Mouse (Mus musculus) kidney, adult 8-10 months (tissue): ENCODE measurements around the gene Setd5.

ENCODE experiments used
- DNase-seq, 2 experiments: peaks; one replicate each; pipeline ENCODE4 v3.0.0; 2022

Gene Setd5

GRCm38 (mm10) chr6:113060892-113061563 lies 16.1 kb upstream of the Setd5 start:
- no peak for DNase-seq

- peak; percentile 72 to 91 for DNase-seq
Measured at GRCm38 (mm10) chr6:113062253-113062652, 14.9 kb upstream of the Setd5 start.

- no peak for DNase-seq
Measured at GRCm38 (mm10) chr6:113063363-113063762, 13.8 kb upstream of the Setd5 start.

DNA sequence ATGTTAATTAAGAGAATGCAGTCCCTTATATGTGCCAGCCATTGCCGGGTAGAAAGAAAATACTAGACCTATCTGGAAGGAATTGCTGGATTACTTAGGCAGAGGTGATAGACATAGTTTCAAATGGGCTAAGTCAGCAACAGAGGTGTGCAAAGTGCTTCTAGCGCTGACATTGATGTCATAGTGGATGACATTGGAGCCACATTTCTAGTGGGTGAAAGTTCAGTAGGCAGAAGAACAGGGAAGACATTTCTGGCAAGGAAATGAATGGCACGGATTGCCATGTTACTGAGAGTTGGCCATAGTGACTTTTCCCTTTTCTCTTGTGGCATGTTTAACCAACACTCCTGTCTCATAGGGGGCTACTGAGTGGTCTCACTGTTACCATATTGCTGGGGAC lies 12.0 kb upstream of the Setd5 start:
- peak in 1 of 2 experiments; percentile 35 for DNase-seq

DNA sequence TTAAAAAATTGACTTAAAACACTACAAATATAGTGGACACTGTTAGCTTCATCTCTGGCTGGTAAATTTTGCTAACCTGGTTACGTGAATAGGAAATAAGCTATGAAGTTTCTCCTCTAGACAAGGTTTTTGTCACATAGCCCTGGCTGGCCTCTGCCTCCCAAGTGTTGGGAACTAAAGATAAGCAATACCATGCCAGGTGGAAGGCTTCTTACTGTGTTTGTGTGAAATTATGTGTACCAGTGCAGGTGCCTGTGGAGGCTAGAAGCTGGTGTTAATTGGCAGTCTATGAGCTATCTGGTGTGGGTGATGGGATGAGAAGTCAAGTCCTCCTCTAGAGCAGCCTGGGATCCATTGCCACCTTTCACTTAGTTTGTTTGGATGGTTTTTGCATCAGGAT lies 8.0 kb upstream of the Setd5 start:
- DNase-seq = no peak

DNA sequence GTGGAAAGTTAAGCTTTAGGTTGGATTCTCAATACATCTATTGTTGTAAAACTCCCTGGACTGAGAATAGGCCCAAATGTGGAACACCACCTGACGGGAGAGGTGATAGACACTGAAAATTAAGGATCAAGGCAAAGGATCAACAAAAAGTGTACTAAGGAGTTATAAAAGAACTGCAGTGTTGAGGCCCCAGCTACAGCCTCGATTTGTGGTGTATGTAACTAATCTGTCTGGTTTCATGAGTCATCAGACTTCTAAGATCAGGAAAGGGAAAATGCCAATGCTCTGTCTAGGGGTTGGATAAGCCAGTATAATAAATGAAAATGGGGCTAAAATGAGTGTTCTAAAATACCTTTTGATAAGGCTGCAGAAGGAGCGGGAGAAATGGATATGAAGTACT lies 1.9 kb upstream of the Setd5 start:
- no peak for DNase-seq

GRCm38 (mm10) chr6:113076012-113076685 lies 1.0 kb upstream of the Setd5 start:
- DNase-seq = peak; percentile 93 to 96

DNA sequence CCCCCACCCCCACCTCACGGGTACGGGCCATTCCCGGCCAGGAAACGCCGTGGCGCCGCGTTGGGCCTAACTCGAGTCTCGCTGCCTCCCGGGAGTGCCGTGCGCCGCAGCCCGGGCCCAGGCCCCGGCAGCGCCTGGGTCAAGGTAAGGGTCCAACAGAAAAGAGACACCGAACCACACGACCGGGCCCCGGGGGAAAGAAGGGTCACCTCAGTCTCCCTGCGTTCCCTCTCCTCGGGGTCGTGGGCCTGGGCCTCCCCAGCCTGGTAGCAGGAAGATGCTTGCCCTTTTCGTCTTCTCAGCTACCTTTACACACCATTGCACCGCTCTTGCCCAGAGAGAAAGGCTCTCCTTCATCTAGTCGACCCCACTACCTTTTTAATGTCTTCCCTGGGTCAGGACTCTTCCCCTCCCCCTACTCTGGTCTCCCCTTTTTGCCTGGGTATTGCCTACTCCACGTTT lies 435 bp downstream of the Setd5 start:
- DNase-seq = no peak

- DNase-seq = peak; percentile 31 to 47
Measured at GRCm38 (mm10) chr6:113078031-113078721, 1.0 kb downstream of the Setd5 start.

DNA sequence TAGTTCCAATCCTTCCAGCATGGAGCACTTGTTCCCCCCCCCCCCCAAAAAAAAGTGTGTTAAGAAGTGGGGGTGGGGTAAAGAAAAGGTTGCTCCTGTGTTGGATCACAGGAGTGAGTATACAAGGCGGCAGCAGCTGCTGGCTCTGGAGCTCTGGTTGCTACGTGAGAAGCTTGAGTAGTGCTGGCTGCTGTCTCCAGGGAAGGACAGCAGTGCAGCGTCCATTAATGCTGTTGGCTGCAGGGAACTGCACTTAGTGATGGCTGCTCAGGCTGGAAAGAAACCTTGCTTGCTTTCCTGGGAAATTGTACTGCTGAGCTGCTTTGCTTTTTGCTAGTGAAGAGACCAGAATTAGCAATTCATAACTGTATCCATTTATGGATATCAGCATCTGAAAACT lies 2.3 kb downstream of the Setd5 start:
- DNase-seq = peak in 1 of 2 experiments; percentile 18

DNA sequence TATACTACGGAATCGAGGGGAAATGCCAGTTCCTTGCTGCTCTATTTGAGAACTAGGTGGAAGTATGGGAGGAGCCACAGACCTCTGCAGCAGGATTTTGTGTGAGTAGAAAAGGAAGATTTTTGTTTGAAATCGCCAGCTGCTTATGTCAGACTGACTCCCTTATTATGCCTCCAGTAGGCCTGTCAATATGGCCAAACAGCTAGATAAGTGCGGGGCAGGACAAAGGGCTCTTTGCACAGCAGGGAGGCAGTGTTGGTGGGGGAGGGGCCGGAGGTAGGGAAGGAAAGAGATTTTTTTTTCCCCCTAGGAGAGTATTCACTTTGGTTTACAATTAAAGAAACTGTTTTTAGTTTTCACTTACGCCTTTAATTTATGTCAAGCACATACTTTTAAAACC lies 5.1 kb downstream of the Setd5 start:
- no peak for DNase-seq

GRCm38 (mm10) chr6:113084590-113084989 lies 7.4 kb downstream of the Setd5 start:
- no peak for DNase-seq

DNA sequence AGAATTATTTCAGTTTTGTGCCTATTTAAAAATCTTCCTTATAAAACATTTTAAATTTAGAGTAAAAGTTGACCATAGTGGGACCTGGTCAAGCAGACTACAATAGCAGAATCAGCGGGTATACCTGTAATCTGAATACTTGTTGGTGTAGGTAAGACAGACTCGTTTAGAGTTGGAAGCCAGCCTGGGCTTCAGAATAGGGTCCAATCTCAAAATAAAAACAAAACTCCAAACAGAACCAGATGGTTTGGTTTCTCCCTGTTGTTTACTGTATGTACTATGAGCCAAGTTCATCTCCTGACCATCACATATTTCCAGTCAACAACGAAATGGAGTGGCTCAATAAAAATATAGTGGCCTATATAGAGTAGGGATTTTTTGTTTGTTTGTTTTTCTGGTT lies 16.0 kb downstream of the Setd5 start:
- DNase-seq = no peak

DNA sequence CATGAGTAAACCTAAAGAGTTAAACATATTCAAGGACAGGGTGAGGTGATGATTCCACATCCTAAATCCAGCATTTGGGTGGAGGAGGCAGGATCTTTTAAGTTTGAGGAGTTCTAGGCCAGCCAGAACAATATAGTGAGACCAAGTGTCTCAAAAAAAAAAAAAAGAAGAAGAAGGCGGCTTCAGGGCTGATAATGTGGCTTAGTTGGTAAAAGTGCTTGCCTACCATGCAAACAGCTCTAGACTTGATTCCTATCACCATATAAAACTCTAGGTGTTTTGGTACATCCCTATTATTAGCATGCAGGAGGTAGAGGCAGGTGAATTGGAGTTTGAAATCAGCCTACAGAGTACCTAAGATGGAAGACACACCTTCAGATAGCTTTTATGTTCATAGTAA lies 18.4 kb downstream of the Setd5 start:
- DNase-seq = no peak

DNA sequence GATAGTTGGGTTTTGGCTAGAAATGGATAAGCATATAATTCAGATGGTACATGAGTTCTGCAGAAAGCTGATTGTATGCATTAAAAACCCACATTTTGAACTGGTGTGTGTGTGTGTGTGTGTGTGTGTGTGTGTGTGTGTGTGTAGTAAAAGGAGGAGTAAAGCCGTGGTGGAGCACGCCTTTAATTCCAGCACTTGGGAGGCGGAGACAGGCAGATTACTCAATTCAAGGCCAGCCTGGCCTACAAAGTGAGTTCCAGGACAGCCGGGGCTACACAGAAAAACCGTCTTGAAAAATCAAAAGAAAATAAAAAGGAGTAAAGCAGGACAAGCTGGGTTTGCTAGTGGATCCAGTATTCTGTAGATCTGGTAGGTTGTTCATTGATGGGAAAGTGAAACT lies 20.5 kb downstream of the Setd5 start:
- DNase-seq = no peak

GRCm38 (mm10) chr6:113099640-113100289 lies 22.6 kb downstream of the Setd5 start:
- DNase-seq = peak; percentile 91 to 93

DNA sequence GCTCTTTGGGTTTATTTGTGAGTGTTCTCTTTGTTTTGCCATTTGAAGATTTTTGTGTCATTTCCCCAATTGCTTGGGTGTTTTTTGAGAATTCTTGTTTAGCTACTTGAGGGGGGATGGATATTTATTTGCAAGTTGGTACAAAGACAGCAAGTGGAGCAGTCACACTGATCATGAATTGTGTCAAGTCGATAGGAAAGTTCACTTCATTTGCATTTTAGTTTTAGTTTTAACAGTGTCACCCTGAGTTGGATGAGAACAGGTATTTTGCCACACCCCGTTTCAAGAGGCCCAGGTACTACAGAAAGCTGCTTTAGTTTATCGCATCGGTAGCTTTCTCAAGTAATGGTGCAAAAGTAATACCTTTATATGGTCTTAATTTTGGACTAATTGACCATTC lies 25.4 kb downstream of the Setd5 start:
- DNase-seq = no peak

- DNase-seq = peak; percentile 36 to 71
Measured at GRCm38 (mm10) chr6:113103765-113104164, 26.6 kb downstream of the Setd5 start.

- DNase-seq = no peak
Measured at GRCm38 (mm10) chr6:113109378-113109777, 32.2 kb downstream of the Setd5 start.

- no peak for DNase-seq
Measured at GRCm38 (mm10) chr6:113109956-113110355, 32.8 kb downstream of the Setd5 start.

DNA sequence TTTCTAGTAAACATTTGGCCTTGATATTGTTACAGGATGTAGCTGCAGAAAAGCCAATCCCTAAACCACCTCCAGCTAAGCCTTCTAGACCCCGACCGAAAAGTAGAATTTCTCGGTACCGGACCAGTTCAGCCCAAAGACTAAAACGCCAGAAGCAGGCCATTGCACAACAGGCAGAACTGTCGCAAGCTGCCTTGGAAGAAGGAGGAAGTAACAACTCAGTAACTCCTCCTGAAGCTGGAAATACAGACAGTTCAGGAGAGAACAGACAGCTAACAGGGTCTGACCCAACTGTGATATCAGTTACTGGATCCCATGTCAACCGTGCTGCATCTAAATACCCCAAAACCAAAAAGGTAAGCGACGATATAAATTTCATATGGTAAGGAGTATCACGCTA lies 43.6 kb downstream of the Setd5 start:
- no peak for DNase-seq

DNA sequence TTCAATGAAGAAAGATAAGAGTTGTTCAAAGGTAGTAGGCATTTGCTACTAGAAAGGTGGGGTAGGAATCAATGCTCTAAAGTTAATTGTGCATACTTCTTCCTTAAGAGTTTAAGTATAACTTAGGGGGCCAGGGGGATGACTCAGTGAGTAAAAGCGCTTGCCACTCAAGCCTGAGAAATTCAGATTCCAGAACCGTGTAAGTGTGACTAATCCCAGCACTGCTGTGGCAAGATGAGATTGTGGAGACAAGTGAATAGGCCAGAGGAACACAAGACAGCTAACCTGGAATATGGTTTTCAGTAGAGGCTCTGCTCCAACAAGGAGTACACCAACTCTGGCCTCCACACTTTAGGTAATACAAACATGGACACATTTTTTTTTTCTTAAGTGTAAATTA lies 56.2 kb downstream of the Setd5 start:
- DNase-seq = no peak

DNA sequence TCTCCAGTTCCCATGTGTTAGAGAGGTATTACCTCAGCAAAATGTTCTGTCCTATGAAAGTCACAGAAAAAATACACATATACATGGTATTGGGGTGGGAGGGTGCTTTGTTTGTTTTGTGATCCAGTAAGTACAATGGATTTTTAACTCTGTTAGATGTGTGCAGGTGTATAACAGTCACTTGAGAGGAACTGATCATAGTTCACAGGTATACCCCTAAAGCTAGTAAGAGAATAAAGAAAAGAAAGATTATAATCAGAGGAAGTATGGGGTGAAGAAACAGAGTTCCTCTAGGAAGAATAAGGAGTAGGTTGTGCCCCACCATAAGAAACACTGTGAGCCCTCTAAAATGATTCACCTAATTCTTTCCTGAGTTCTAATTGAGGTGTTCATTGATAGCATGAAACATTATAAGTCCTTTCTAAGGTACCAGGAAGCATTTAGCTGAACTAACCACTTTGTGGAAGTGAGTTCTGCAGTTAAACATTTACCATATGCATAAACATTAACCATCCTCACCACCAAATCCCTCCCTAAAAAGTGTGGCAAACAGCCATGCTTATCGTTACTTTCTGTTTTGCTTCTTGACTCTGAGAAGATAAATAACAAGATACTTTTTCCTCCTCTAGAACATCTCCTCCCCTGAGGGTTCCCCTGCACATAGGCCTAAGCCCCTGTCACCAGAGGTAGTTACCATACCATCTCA lies 64.4 kb downstream of the Setd5 start:
- peak; percentile 48 to 79 for DNase-seq
